In the genomic region with DNA sequence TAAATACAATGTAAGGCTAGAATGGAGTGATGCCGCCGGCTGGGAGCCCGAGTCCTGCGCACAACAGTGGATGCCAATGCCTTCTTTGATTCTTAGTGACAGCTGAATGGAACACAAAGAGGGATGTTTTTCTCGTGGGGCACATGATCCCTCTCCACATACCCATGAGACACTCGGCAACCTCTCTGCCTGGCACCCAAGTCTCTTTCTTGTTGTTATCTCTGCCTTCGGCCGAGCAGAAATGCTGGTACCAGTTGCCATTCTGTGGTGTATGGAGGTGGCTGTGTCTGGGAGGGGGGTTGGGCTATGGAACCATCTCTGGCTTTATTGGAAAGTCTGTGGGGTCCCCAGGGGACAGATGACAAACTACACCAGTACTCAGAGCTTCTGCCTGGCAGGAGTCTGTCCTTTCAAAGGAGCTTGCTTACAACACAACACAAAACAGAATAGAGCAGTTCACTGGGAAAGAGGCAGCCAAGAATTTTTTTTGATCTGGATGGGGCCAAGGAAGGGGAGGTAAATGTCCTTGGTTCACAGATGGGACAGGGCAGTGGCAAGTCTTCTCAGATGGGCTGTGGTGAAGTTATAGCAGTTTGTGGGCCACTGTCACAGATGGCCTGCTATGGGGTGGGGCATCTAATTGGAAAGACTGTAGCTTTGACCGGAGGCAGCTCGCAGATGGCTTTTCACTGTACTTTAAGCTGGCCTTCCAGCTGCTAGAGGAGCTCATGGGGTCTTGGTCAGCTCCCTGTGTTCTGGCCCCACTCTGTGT, we compare ENCODE assay signal across 12 mouse cellular contexts.
DNase-seq lines count a peak whose midpoint lies in the region; ATAC-seq lines count a peak whose summit lies in the region.
"Had no signal": no experiment of that assay in that cellular context is flagged by ENCODE, and none has a peak within 500 bp of the region (broad histone marks: within the 10 kb centered on the region; RNA-seq: fewer than 3 reads in every experiment).

No protein-coding gene starts in this region.

- peaks cover 37% of the 10 kb centered on the region for H3K4me1 ChIP-seq in heart, embryonic 15.5 days (replicated peaks)
- peaks cover 45% of the 10 kb centered on the region for H3K4me1 ChIP-seq in hindbrain, embryonic 10.5 days (replicated peaks)
- no peaks in the 10 kb centered on the region; the same call in 1 of the 2 replicates for H3K4me1 ChIP-seq in midbrain, embryonic 16.5 days (ENCODE audit: control insufficient read depth, insufficient read depth, low read length)

- H3K9ac ChIP-seq in heart, embryonic 15.5 days, result no peak overlapping the region
- no peak overlapping the region for H3K9ac ChIP-seq in midbrain, embryonic 16.5 days (ENCODE audit: low read depth, low read length)
- H3K9ac ChIP-seq: limb, embryonic 13.5 days had no signal

- peak overlapping the region; percentile 25; the same call in 1 of the 2 replicates for H3K27ac ChIP-seq in heart, embryonic 15.5 days
- H3K27ac ChIP-seq in hindbrain, embryonic 10.5 days, result peak overlapping the region; percentile 72
- peak overlapping the region; percentile 23 for H3K27ac ChIP-seq in midbrain, embryonic 16.5 days (ENCODE audit: low read length)
- H3K27ac ChIP-seq: limb, embryonic 13.5 days had no signal

- no peak for ATAC-seq in heart, embryonic 15.5 days (replicated peaks; ENCODE audit: insufficient number of reproducible peaks, insufficient read depth, low FRiP score, low read depth)
- peak; percentile 30; the same call in 1 of the 2 replicates for ATAC-seq in midbrain, embryonic 16.5 days
- ATAC-seq: activated CD4-positive, CD25-positive, alpha-beta regulatory T cell, adult 4 months; intestine, postnatal 0 days had no signal

- no peak overlapping the region for H3K4me3 ChIP-seq in heart, embryonic 15.5 days
- no peak overlapping the region for H3K4me3 ChIP-seq in hindbrain, embryonic 10.5 days
- H3K4me3 ChIP-seq in midbrain, embryonic 16.5 days (ENCODE audit: low read depth, low read length), result no peak overlapping the region
- H3K4me3 ChIP-seq: limb, embryonic 13.5 days had no signal

- no peaks in the 10 kb centered on the region for H3K9me3 ChIP-seq in heart, embryonic 15.5 days (replicated peaks)
- no peaks in the 10 kb centered on the region for H3K9me3 ChIP-seq in hindbrain, embryonic 10.5 days
- H3K9me3 ChIP-seq in midbrain, embryonic 16.5 days (replicated peaks; ENCODE audit: control insufficient read depth, low read length, poor library complexity, severe bottlenecking), result no peaks in the 10 kb centered on the region
- H3K9me3 ChIP-seq: limb, embryonic 13.5 days had no signal

- DNase-seq in heart, adult 8-10 months (ENCODE audit: low spot score), result no peak
- DNase-seq in cerebellum, adult 9-10 months, result peak; percentile 23
- DNase-seq in hindbrain, embryonic 10.5 days (ENCODE audit: low spot score), result peak; percentile 18
- no peak for DNase-seq in urinary bladder, postnatal 36 days (ENCODE audit: low spot score in 2 of 2)
- no peak for DNase-seq in kidney, postnatal 25 days
- DNase-seq in thymus, adult 18-20 months, result no peak
- DNase-seq: lung, postnatal 4 days had no signal

- no peak overlapping the region for H3K4me2 ChIP-seq in heart, embryonic 15.5 days
- no peak overlapping the region for H3K4me2 ChIP-seq in midbrain, embryonic 16.5 days (ENCODE audit: low read length)
- H3K4me2 ChIP-seq: limb, embryonic 13.5 days had no signal

- H3K36me3 ChIP-seq in heart, embryonic 15.5 days, result no peaks in the 10 kb centered on the region
- H3K36me3 ChIP-seq in hindbrain, embryonic 10.5 days, result no peaks in the 10 kb centered on the region
- no peaks in the 10 kb centered on the region for H3K36me3 ChIP-seq in midbrain, embryonic 16.5 days (ENCODE audit: control insufficient read depth, insufficient read depth, low read length)
- H3K36me3 ChIP-seq: limb, embryonic 13.5 days had no signal

- 73% methylated on average over 10 of the region's 10 CpGs for WGBS in heart, embryonic 15.5 days
- 55% methylated on average over 10 of the region's 10 CpGs for WGBS in hindbrain, embryonic 10.5 days
- WGBS in midbrain, embryonic 16.5 days, result 29% methylated on average over 10 of the region's 10 CpGs

- no peaks in the 10 kb centered on the region for H3K27me3 ChIP-seq in heart, embryonic 15.5 days
- H3K27me3 ChIP-seq in hindbrain, embryonic 10.5 days (ENCODE audit: insufficient read depth, poor library complexity, severe bottlenecking), result no peaks in the 10 kb centered on the region
- H3K27me3 ChIP-seq in midbrain, embryonic 16.5 days (ENCODE audit: control insufficient read depth, insufficient read depth, low read depth, low read length), result no peaks in the 10 kb centered on the region
- H3K27me3 ChIP-seq: limb, embryonic 13.5 days had no signal

Comparison
In these comparisons a context has a peak if more than half of its experiments do, and no peak if none do; other contexts are left out.
1. DNase-seq: peak in cerebellum, adult 9-10 months (single experiment) and hindbrain, embryonic 10.5 days (single experiment); none in heart, adult 8-10 months (single experiment), urinary bladder, postnatal 36 days (0 of 2), kidney, postnatal 25 days (0 of 2) and thymus, adult 18-20 months (0 of 2).
2. Peak in every context shown above with its lines, with median percentiles within 50 percentile points of each other: H3K27ac ChIP-seq.